Mouse (Mus musculus): ENCODE results near the gene Acox2. TPM values are rescaled to one million over a fixed set of nuclear protein-coding genes. Genes with fewer than 3 reads are reported as not detected.
"Not testable (repeated sequence)": the region's sequence is repeated elsewhere in the genome, so short reads cannot be mapped to it uniquely, and the experiment has no call there.

Gene Acox2
- total RNA-seq (2022) = under 1 TPM in 3 of 4 experiments, not detected in 1; 0.21 to 0.46 (median 0.26) TPM

GRCm38 (mm10) chr14:8259166-8259565 is at the start of gene Acox2:
Gene Acox2, minus strand, starts transcription at chr14:8259353.
- DNase-seq = no peak

- no peak for DNase-seq
Observed at GRCm38 (mm10) chr14:8308650-8309049, 49.5 kb upstream of the Acox2 start.

DNA sequence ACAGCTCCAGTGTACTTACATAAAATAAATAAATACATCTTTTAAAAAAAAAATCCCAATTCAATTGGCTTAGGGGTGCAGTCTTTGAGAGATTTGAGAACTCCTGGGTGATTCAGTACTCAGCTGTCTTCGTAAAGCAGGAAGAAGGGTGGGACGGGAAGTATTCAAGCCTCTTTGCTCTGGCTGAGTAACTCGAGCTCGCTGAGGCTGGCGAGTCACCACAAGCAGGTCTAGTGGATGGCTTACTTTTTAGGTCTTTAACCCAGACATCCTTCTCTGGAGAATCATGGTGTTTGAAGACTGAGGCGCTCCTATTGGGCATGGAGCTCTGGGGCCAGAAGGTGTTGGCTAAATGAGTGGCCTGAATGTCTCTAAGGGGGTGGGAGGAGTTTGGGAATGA is 47.7 kb upstream of the Acox2 start:
- no peak for DNase-seq

DNA sequence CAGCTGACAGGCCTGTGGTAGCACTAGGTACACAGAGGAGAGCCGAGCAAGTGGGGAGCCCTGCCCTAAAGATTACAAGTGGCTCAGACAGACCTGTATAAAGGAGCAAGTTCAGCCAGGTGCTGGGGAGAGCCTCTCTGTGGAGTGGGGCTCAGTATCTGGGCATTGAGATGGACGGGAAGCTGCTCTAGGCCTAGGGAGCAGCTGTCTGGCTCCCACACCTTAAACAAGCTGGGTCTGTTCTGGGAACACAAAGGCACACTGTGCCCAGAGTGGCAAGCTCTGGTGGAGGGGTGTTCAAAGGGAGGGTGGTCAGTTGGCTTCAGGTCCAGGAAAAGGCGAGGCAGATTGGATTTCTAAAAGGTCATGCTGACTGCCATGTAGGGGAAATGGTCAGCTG is 45.9 kb upstream of the Acox2 start:
- no peak for DNase-seq

DNA sequence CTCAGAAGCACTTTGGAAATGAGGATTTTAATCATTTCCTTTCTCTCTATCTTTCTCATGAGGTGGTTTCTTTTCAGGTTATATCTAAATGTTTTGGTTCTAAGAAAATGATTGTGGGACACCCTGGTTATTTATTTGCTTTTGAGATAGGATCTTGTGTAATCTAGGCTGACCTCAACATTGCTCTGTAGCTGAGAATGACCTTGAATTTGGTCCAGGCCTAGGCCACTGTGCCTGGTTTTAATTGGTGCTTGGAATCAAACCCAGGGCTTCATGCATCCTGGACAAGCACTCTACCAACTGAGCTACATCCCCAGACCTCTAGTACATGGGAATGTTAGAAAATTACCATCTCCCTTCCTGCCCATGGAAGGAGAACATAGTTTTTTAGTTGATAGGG is 44.9 kb upstream of the Acox2 start:
- DNase-seq = no peak

DNA sequence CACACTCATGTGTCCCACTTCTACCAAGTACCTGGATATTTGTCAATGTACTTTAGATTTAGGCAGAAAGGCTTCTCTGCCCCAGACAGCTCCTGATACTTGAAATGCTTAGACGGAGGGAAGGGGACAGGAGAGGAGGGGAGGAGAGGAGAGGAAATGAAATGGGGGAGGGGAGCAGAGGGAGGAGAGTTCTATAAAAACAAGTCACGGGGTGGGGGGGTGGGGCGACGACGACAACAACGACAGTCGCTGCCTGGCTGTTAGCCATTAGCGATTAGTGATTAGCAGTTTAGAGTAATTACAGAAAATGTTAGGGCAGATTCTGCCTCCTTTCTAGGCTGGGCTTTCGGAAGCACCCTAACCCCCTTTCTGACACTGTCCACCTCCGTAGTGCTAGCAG is 43.5 kb upstream of the Acox2 start:
- DNase-seq = no peak

DNA sequence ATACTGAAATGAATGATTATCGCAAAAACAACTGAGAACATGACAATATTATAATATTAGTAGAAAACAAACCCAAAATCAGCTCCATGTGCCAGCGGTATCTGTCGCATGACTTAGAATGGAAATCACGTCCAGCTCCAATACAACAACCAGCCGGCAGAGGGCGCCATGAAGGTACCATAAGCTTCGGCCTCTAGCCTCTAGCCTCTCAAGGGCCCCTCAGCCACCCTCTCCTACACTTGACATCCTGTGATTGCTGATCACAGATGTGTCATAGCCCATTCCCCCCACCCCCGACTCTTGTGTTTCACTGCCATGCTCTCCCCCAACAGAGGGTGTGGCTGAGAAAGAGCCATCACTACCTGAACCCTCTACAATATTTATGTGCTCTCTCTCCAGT is 41.1 kb upstream of the Acox2 start:
- DNase-seq = no peak

DNA sequence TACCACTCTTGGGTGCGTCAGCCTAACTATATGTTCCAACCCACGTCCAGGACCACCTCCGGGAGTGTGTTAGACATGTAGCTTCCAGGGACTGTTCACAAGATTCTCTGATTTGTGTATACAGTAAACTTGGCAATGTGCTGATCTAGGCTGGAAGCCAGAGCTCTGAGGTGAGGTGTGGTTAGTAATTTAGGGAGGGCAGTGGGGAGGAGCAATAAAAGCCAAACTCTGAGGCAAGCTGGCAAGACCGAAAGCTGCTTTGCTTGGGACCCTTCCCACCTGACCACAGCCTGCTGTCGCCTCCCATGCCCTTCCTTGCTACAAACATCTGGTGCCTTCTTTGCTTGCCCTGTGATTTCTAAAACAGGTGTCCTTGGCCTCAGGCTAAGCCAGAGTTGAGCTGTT is 38.7 kb upstream of the Acox2 start:
- DNase-seq = no peak

DNA sequence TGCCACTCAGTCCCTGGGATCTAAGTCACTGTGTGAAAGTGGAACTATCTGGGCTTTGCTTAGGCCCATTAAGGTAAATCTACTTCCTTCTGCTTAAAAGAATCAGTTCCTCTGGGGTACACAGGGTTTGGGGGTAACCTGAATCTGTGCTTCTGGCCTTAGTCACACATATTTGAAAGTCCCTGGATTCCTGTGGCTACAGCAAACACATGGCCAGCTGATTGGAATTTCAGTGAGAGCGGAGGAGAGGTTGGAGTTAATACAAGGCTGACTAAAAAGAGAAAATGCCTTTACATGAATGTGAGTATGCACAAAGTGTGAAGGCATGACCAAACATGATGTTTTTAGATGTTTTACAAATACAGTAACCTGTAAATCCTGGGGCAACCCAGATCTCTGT is 35.1 kb upstream of the Acox2 start:
- no peak for DNase-seq

DNA sequence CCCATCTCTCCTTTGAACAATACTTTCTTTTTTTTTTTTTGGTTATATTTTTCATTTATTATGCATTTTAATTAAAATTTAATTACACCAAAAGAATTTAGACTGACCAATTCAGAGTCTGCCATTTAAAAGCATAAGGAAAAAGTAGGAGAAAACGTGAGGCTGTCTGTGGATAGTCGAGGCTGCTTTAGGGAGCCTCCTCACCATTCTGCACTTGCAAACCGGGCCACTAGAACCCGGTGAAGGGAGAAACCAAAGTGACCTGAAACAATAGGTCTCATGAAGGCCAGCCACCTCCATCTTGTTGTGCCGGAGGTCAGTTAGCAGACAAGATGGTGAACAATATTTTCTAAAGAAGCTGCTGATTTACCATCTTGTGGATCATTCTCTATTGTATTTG is 27.4 kb upstream of the Acox2 start:
- DNase-seq = not testable (repeated sequence)

DNA sequence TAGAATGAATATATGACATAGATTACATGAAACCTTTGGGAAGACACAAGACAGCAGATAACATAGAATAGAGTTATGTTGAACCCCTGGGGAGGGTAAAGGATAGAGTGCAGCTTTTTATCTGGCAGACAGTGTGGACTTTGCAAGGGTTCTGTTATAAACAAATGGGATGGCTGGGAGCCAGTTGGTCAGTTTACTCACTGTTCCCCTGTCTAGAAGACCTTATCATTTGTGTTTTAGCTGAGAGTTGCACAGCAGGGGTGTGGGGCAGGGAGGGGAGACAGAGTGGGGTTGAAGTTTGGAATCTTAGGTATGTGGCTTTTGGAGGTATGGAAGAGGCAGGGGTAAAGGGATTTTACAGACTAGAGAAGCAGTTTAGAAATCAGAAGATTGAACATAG is 24.6 kb upstream of the Acox2 start:
- no peak for DNase-seq

DNA sequence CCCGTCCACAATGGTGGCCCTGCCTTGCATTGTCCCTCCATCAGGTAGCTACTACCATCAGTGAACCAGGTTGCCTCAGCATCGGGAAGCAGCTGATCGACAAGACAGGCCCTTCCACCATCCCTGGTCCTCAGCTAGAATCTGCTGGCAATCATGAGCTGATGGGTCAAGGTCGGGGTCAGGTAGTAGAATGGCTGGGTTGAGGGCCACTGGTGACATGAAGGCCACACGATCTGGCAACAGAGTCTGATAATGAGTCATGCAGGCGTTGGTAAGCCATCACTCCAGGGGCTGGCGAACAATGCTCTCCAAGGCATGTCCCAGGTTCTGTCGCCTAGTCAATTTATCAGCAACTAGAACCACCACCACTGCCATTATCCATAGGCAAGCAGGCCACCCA is 12.1 kb upstream of the Acox2 start:
- peak; percentile 29 for DNase-seq

GRCm38 (mm10) chr14:8264378-8264777 is 5.2 kb upstream of the Acox2 start:
- no peak for DNase-seq

DNA sequence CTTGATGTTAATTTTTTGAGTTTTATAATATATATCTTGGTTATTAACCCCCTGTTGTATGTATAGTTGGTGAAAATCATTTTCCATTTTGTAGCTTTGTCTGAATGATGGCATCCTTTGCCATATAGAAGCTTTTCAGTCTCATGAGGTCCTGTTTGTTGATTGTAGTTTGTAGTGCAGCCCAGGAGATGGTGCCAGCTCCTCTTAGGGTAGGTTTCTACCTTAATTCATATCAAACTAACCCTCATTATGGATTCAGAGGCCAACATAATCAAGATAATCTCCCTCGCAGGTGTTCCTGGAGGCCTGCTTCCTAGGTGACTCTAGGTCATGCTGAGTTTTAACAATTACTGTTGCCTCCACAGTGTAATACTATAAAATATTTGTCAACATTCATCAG is 3.1 kb upstream of the Acox2 start:
- no peak for DNase-seq

GRCm38 (mm10) chr14:8260214-8260613 is 1.1 kb upstream of the Acox2 start:
- DNase-seq = no peak

DNA sequence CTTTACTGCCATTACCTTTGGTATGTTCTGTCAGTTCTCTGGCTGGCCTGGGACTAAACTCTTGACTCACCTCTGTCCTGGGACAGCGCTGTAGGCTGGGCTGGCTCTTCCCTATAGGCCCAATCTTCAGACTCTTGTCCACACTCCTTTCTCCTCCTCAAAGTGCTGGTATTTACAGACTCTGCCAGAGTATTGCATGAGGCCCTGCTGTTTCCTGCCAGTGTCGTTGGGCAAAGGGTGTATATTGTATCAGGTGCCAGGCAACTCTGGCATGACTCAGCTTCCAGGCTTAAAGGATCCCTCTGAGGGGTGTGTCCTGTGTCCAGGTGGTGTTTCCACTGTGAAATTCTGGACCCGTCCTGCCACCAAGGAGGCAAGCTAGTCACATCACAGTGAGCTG is 401 bp downstream of the Acox2 start:
- DNase-seq = no peak

DNA sequence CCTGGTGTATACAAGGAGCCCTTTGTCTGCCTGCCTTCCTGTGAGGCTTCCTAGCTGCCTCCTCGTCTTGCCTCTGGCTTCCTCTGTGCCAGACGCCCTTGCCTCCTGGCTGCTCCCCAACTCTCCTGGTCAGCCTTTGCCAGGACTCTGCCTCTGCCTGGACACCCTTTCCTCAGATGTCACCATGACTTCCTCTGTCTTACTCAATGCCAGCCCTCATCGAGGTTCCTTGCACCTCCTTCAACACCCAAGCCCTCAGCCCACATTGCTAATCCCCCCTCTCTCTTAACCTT is 872 bp downstream of the Acox2 start:
- peak; percentile 13 for DNase-seq

- no peak for DNase-seq
Observed at GRCm38 (mm10) chr14:8257521-8258334, 1.4 kb downstream of the Acox2 start.

DNA sequence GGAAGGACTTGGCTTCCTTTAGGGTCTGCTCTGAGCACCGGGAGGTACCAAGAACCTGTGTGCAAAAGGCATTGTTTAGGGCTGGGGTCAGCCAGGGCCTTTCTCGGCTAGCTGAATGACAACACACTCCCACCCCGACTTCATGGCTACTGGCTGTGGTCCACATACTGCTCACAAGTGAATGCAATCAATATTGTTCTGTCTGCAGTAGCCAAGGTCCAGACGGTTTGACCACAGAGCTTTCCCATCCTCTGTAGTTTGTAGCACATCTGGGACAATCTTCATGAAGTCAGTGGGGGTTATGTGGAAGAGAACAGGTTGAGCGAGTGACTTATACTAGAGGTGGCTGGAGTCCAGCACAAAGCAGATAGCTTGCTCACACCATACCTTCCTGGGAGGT is 2.3 kb downstream of the Acox2 start:
- no peak for DNase-seq

- DNase-seq = no peak
Observed at GRCm38 (mm10) chr14:8256072-8256471, 3.1 kb downstream of the Acox2 start.

DNA sequence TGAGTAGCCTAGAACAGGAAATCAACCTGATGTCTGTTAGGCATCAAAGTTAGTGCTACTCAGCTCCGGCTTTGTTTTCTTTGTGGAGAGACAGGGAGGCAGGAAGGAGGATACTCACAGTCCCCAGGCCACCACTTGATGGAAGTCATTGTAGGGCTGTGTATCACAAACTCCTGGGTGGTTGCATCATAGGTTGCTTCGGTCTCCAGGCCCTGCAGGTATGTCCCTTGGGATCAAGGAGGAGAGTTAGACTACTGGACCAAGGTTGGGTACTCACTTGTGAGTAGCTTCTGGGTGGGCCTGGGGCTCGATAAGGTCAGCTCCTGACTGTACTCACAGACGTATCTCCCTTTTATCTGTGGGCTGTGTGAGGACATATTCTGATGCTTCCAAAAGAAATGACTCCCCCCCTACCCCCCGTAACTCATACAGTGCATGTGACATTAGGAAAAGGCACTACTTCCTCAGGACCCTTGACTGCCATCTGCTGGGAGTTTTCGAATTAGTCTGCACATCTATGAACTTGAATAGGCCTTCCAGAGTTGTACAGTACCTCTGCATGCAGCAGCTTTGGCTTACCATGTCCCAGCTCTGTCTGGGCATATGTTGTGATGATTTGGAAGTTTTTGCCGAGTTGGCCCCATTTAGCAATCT is 4.0 kb downstream of the Acox2 start:
- peak; percentile 22 for DNase-seq

- no peak for DNase-seq
Observed at GRCm38 (mm10) chr14:8251330-8251885, 7.7 kb downstream of the Acox2 start.

- no peak for DNase-seq
Observed at GRCm38 (mm10) chr14:8250141-8250871, 8.8 kb downstream of the Acox2 start.
